Mouse (Mus musculus) embryonic fibroblast, embryonic 13.5 days (primary cell): ENCODE measurements at regions not wholly inside any gene's neighbourhood (a gene's known extent, or its start where the extent isn't known, plus 50 kb on each side); places are given as distances from the start of the nearest gene placed in this dataset.

Experiments used
- H3K27ac ChIP-seq: 2 replicates; pipeline ENCODE4 v1.5.1; 2012; ENCODE audit warnings: low read length, control low read depth, inconsistent platforms; ENCODE audit not compliant: insufficient read depth
- H3K4me1 ChIP-seq: 2 replicates; pipeline ENCODE4 v1.6.1; 2011; ENCODE audit warnings: low read length; ENCODE audit not compliant: control insufficient read depth, insufficient read depth
- H3K4me3 ChIP-seq: 2 replicates; pipeline ENCODE4 v1.5.1; 2011; ENCODE audit warnings: mild to moderate bottlenecking, control low read depth, low read length; ENCODE audit not compliant: insufficient read depth
- CTCF ChIP-seq: IDR thresholded peaks from 2 replicates; pipeline ENCODE4 v1.5.1; 2011; ENCODE audit warnings: mild to moderate bottlenecking, control low read depth, low read length, moderate library complexity, borderline replicate concordance; ENCODE audit not compliant: insufficient read depth
- POLR2A ChIP-seq: IDR thresholded peaks from 2 replicates; pipeline ENCODE4 v1.6.1; 2011; ENCODE audit warnings: low read depth, mild to moderate bottlenecking, control low read depth, low read length, moderate library complexity

- no peak overlapping the region for H3K4me3 ChIP-seq
Measured at GRCm38 (mm10) chr3:34470721-34471120, 179.5 kb upstream of the Sox2 start.

GRCm38 (mm10) chr3:34469946-34470345 is 180.3 kb upstream of the Sox2 start:
- Histone ChIP-seq H3K4me3 (no peak overlapping the region), H3K4me1 (no peaks in the 10 kb centered on the region), H3K27ac (no peak overlapping the region)
- TF ChIP-seq CTCF (no peak), POLR2A (no peak)

More at GRCm38 (mm10) chr3:34470721-34471120, 179.5 kb upstream of the Sox2 start:
- no peaks in the 10 kb centered on the region for H3K4me1 ChIP-seq
- H3K27ac ChIP-seq: no peak overlapping the region
- no peak for TF ChIP-seq POLR2A
- no peak for TF ChIP-seq CTCF

GRCm38 (mm10) chr3:34466312-34466711 is 183.9 kb upstream of the Sox2 start:
- Histone ChIP-seq H3K4me1 (no peaks in the 10 kb centered on the region), H3K27ac (no peak overlapping the region), H3K4me3 (no peak overlapping the region)
- no peak for TF ChIP-seq POLR2A
- TF ChIP-seq CTCF: no peak

DNA sequence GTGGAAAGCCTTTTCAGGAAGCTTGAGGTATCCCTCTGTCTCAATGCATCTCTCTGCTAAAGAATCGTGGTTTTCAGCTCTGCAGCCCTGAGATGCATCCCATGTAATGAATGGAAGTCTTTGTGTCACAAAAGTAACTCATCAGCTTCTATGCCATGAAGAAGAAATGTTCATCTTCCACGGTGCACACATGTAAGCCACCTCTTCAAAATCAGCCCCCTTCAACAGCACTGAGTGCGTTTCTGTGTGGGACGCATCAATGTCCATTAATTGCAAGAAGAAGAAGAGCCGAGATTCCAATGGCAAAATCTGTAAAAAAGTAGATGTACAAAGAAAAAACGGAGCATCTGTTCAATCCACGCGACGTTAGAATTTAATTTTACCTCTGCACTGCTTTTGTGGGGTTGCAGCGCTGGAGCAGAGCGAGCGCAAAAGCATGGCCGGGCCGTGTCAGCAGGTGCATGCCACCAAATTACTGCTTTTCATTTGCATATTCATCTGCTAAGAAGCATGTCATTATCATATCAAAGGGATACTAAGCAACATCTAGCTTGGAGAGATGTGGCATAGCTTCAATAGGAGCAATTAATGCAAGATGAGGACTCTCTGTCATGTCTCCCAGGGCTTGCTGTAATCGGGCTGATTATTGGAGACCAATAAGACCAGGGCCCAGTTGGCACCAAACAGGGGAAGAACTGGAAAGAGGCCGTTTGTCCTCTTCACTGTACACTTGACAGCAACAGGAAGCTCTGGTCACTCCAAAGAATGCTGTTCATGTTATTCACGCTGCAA is 185.0 kb upstream of the Sox2 start:
- Histone ChIP-seq H3K27ac (no peak overlapping the region), H3K4me1 (no peaks in the 10 kb centered on the region), H3K4me3 (no peak overlapping the region)
- no peak for TF ChIP-seq POLR2A
- TF ChIP-seq CTCF: no peak

- TF ChIP-seq POLR2A (no peak), CTCF (no peak)
- Histone ChIP-seq H3K4me1 (no peaks in the 10 kb centered on the region), H3K4me3 (no peak overlapping the region), H3K27ac (no peak overlapping the region)
Measured at GRCm38 (mm10) chr3:34458766-34459165, 191.4 kb upstream of the Sox2 start.

DNA sequence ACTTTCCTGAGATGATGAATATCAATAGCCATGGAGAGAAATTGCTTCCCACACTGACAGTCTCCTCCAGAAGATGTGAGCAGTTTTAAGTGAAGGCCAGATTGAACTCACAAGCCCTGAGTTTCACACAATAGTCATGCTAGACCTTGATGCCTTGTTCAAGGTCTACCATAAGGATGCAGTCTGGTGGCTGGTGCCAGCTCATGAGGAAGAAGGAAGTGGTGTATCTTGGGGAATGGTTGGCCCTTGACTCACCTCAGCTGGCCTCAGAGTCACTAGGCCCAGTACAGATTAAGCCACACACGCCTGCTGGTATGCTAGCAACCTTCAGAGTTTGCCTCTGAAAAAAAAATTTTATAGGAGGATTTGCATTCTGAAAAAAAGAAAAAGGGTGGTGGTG is 192.4 kb upstream of the Sox2 start:
- TF ChIP-seq POLR2A: no peak
- TF ChIP-seq CTCF: no peak
- Histone ChIP-seq H3K27ac (no peak overlapping the region), H3K4me3 (no peak overlapping the region), H3K4me1 (no peaks in the 10 kb centered on the region)

- Histone ChIP-seq H3K4me3 (no peak overlapping the region), H3K27ac (no peak overlapping the region), H3K4me1 (no peaks in the 10 kb centered on the region)
- TF ChIP-seq POLR2A (no peak), CTCF (no peak)
Measured at GRCm38 (mm10) chr3:34456488-34457433, 193.4 kb upstream of the Sox2 start.

DNA sequence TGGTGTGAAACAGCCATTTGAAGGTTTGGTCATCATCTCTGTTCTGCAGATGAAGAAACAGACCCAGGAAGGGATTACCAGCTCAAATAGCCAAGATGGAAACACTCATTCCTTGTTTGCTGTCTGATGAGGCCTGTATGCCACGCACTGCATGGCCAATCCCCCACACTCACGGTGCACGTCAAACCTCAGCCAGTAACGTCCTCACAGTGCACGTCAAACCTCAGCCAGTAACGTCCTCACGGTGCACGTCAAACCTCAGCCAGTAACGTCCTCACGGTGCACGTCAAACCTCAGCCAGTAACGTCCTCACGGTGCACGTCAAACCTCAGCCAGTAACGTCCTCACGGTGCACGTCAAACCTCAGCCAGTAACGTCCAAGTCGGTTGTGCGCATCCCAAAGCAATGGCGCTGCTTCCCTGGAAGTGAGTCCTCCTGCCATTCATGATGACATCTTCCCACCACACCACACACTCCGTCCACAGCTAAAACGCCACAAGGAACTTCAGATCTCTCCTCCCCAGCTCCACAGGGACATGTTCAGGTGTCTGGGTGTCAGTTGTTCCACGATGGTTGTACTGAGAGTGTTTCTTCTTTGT is 196.1 kb upstream of the Sox2 start:
- Histone ChIP-seq H3K4me1 (no peaks in the 10 kb centered on the region), H3K27ac (no peak overlapping the region), H3K4me3 (no peak overlapping the region)
- TF ChIP-seq CTCF (no peak), POLR2A (no peak)

DNA sequence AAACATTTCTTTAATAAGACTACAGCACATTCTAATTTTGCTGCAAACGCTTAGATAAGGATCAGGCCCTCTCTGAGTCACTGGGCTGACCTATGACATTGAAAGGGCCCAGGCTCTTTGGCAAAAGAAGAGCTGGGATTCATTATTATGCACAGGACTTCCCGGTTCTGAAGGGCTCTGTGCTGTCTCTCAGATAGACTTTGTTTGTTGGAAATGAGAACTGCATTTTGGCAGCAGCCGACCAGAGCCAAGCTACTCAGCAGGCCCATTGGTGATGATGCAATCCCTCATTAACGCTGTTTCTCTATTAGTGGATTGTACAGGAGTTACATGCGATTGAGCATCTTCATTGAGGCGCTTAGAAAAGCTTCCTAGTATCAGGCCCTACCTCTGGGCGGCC is 204.9 kb upstream of the Sox2 start:
- no peak for TF ChIP-seq CTCF
- no peak for TF ChIP-seq POLR2A
- no peak overlapping the region for H3K27ac ChIP-seq
- H3K4me1 ChIP-seq: no peaks in the 10 kb centered on the region
- no peak overlapping the region for H3K4me3 ChIP-seq
